Mouse (Mus musculus) splenic B cell, adult 2 months (primary cell): ENCODE results near the gene Knl1.

Source experiments
- DNase-seq: peaks from one replicate; pipeline ENCODE4 v3.0.0-alpha.2; 2011; ENCODE audit warnings: low read depth, low spot score
- H3K27me3 ChIP-seq: 2 replicates; pipeline ENCODE4 v1.6.1; 2012; ENCODE audit warnings: mild to moderate bottlenecking, low read length, moderate library complexity, mixed read lengths; ENCODE audit not compliant: control insufficient read depth, poor library complexity, insufficient read depth, severe bottlenecking
- H3K36me3 ChIP-seq: 2 replicates; pipeline ENCODE4 v1.6.1; 2012; ENCODE audit warnings: mild to moderate bottlenecking, low read length, moderate library complexity, mixed read lengths; ENCODE audit not compliant: control insufficient read depth, poor library complexity, insufficient read depth, severe bottlenecking

The Knl1 gene

DNA sequence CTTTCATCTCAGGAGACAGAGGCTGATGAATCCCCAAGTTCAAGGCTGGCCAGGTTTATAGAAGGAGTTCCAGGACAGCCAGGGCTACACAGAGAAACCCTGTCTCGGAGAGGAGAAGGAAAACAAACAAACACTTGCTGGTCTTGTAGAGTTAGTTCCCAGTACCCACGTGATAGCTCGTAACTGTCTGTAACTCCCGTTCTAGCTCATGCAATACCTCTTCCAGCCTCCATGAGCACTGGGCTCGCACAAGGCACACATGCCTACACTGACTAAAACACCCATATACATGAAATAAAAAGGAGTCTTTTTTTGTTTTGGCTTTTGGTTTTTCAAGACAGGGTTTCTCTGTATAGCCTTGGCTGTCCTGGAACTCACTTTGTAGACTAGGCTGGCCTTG lies 59.7 kb downstream of the Knl1 start:
- Histone ChIP-seq H3K27me3 (no peaks in the 10 kb centered on the region), H3K36me3 (no peaks in the 10 kb centered on the region)
- no peak for DNase-seq

DNA sequence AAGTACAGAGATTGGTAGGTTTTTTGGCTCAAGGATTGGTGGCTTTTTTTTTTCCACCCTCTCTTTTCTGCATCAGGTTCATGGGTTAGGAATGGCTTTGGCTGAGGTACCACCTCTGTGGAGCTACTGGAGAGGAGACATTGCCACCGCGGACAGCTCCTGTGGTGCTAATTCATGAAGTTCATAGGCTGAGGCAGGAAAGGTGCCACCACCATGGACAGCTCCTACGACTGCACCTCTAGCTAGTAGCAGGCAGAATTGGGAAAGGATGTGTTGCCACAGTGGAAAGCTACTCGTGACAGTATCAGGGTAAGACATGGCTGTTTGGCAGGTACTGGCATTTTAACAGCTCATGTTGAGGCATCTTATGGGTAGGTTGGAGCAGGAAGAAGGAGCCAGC lies 61.6 kb downstream of the Knl1 start:
- DNase-seq: peak; percentile 25
- no peaks in the 10 kb centered on the region for H3K27me3 ChIP-seq
- no peaks in the 10 kb centered on the region for H3K36me3 ChIP-seq

DNA sequence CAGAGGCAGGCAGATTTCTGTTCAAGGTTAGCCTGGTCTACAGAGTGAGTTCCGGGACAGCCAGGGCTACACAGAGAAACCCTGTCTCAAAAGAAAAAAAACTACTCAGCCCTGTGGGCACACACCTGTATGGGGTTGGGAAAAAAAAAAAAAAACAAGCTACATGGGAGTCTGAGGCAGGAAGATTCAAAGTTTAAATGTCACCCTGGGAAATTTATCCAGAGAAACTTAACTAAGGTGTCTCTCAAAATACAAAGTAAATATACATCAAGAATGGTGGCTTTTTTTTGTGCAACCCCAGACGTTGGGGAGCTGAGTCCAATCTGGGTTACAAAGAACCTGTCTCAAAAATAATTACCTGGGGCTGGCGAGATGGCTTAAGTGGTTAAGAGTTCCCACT lies 64.1 kb downstream of the Knl1 start:
- DNase-seq: no peak
- H3K27me3 ChIP-seq: no peaks in the 10 kb centered on the region
- no peaks in the 10 kb centered on the region for H3K36me3 ChIP-seq

GRCm38 (mm10) chr2:119112438-119113112 lies 65.7 kb downstream of the Knl1 start, which contains the start of gene Rad51:
TSS of gene Rad51 (plus strand) at chr2:119112793.
- H3K36me3 ChIP-seq: no peaks in the 10 kb centered on the region
- H3K27me3 ChIP-seq: no peaks in the 10 kb centered on the region
- peak; percentile 89 for DNase-seq

- peak; percentile 3 for DNase-seq
- H3K27me3 ChIP-seq: no peaks in the 10 kb centered on the region
- no peaks in the 10 kb centered on the region for H3K36me3 ChIP-seq
These were observed 66.4 kb downstream of the Knl1 start for GRCm38 (mm10) chr2:119113121-119113925.

- no peaks in the 10 kb centered on the region for H3K27me3 ChIP-seq
- H3K36me3 ChIP-seq: peaks cover 10% of the 10 kb centered on the region
- no peak for DNase-seq
These were observed 89.5 kb downstream of the Knl1 start for GRCm38 (mm10) chr2:119136346-119136898.

- H3K36me3 ChIP-seq: peaks cover 22% of the 10 kb centered on the region
- no peaks in the 10 kb centered on the region for H3K27me3 ChIP-seq
- peak; percentile 35 for DNase-seq
These were observed 98.3 kb downstream of the Knl1 start for GRCm38 (mm10) chr2:119145199-119145598.

DNA sequence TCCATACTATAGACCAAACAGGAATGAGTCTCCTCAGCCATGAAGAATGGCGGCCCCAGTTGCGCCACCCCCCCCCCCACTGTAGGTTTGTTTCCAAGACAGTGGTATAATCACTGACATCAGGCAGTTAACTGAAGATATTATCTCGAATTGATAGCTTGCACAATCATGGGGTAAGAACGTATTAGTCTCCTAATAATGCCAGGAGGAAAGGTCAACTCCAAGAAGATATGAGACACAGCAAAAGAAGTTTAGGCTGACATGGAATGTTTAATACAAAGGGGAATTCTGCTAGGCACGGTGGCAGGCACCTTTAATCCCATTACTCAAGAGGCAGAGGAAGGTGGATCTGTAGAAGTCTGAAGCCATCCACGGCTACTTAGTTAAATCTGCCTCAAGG lies 99.5 kb downstream of the Knl1 start:
- peaks cover 22% of the 10 kb centered on the region for H3K36me3 ChIP-seq
- no peaks in the 10 kb centered on the region for H3K27me3 ChIP-seq
- no peak for DNase-seq

DNA sequence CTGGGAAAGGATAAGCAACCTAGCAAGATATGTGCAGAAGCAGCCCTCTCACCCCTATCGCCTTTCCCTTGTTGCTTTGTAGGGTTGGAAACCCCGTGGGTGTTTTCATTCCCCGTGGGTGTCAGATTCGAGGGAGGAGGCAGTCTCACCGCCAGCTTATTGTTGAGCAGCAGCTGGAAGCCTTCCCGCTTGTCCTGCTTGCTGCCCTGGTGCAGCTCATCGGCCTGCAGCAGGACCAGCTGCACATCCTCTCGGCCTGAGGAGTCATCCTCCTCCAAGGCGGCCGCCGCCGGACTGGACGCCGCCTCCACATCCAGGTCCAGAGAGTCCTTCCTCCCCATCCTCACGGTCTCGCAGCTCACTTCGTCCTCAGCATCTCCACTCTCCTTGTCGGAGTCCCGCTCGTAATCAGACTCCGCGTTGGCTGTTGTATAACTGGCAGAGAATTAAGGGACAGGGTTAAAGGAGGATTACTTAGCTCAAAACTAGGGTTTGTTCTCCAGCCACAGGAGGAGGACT lies 100.3 kb downstream of the Knl1 start:
- H3K36me3 ChIP-seq: peaks cover 20% of the 10 kb centered on the region
- no peak for DNase-seq
- no peaks in the 10 kb centered on the region for H3K27me3 ChIP-seq

- H3K36me3 ChIP-seq: peaks cover 20% of the 10 kb centered on the region
- no peaks in the 10 kb centered on the region for H3K27me3 ChIP-seq
- DNase-seq: no peak
These were observed 100.9 kb downstream of the Knl1 start for GRCm38 (mm10) chr2:119147775-119148174.

- H3K27me3 ChIP-seq: no peaks in the 10 kb centered on the region; the same call in 1 of the 2 replicates
- DNase-seq: no peak
- H3K36me3 ChIP-seq: peaks cover 7% of the 10 kb centered on the region
These were observed 105.3 kb downstream of the Knl1 start for GRCm38 (mm10) chr2:119152255-119152654.

GRCm38 (mm10) chr2:119154683-119155082 lies 107.8 kb downstream of the Knl1 start:
- H3K36me3 ChIP-seq: peaks cover 1% of the 10 kb centered on the region; the same call in 1 of the 2 replicates
- H3K27me3 ChIP-seq: no peaks in the 10 kb centered on the region; the same call in 1 of the 2 replicates
- DNase-seq: no peak
